Mouse (Mus musculus): ENCODE measurements around the gene Dmbx1. TPM values are rescaled to one million over a fixed set of nuclear protein-coding genes. Genes with fewer than 3 reads are reported as not detected.

The Dmbx1 gene
- total and polyA plus RNA-seq, 3 experiments: not detected

- Histone ChIP-seq H3K79me2 (replicated peaks; ENCODE audit: control insufficient read depth, insufficient read depth, low read length) (no peaks in the 10 kb centered on the region), H3K36me3 (ENCODE audit: control insufficient read depth, insufficient read depth, low read length) (no peaks in the 10 kb centered on the region), H3K9ac (ENCODE audit: low read depth, low read length) (no peak overlapping the region), H3K4me1 (ENCODE audit: control insufficient read depth, insufficient read depth, low read length) (peaks cover 3% of the 10 kb centered on the region), H3K4me3 (no peak overlapping the region), H3K27me3 (ENCODE audit: control insufficient read depth, insufficient read depth, low read length) (no peaks in the 10 kb centered on the region), H3K27ac (no peak overlapping the region)
- DNase-seq: no peak
- intact Hi-C loops (cut with DNase I): no loop called here
- WGBS: 33% methylated on average over 1 of the region's 1 CpGs
- TF ChIP-seq EP300 (IDR thresholded peaks at IDR 0.05; ENCODE audit: insufficient read depth, low read depth, low read length) (no peak), CTCF (IDR thresholded peaks at IDR 0.05) (no peak), POLR2A (IDR thresholded peaks at IDR 0.05; ENCODE audit: insufficient read depth, low read depth, low read length) (no peak)
These were observed 58.5 kb downstream of the Dmbx1 start for GRCm38 (mm10) chr4:115881183-115881582.

- no peak for TF ChIP-seq EP300 (IDR thresholded peaks at IDR 0.05; ENCODE audit: insufficient read depth, low read depth, low read length)
- no peak for TF ChIP-seq POLR2A (IDR thresholded peaks at IDR 0.05; ENCODE audit: insufficient read depth, low read depth, low read length)
- TF ChIP-seq CTCF (IDR thresholded peaks at IDR 0.05): no peak
- Histone ChIP-seq H3K9ac (ENCODE audit: low read depth, low read length) (no peak overlapping the region), H3K36me3 (ENCODE audit: control insufficient read depth, insufficient read depth, low read length) (no peaks in the 10 kb centered on the region), H3K27me3 (ENCODE audit: control insufficient read depth, insufficient read depth, low read length) (no peaks in the 10 kb centered on the region), H3K27ac (no peak overlapping the region), H3K4me1 (ENCODE audit: control insufficient read depth, insufficient read depth, low read length) (peaks cover 3% of the 10 kb centered on the region), H3K4me3 (no peak overlapping the region), H3K79me2 (replicated peaks; ENCODE audit: control insufficient read depth, insufficient read depth, low read length) (no peaks in the 10 kb centered on the region)
- 62% methylated on average over 9 of the region's 9 CpGs for WGBS
- intact Hi-C loops (cut with DNase I): no loop called here
- no peak for DNase-seq
These were observed 60.9 kb downstream of the Dmbx1 start for GRCm38 (mm10) chr4:115878828-115879227.

GRCm38 (mm10) chr4:115878216-115878678 lies 61.5 kb downstream of the Dmbx1 start:
- Histone ChIP-seq H3K27me3 (ENCODE audit: control insufficient read depth, insufficient read depth, low read length) (no peaks in the 10 kb centered on the region), H3K4me1 (ENCODE audit: control insufficient read depth, insufficient read depth, low read length) (peaks cover 3% of the 10 kb centered on the region), H3K9ac (ENCODE audit: low read depth, low read length) (no peak overlapping the region), H3K36me3 (ENCODE audit: control insufficient read depth, insufficient read depth, low read length) (no peaks in the 10 kb centered on the region), H3K4me3 (no peak overlapping the region), H3K79me2 (replicated peaks; ENCODE audit: control insufficient read depth, insufficient read depth, low read length) (no peaks in the 10 kb centered on the region), H3K27ac (no peak overlapping the region)
- 22% methylated on average over 11 of the region's 11 CpGs for WGBS
- no peak for DNase-seq
- no peak for TF ChIP-seq POLR2A (IDR thresholded peaks at IDR 0.05; ENCODE audit: insufficient read depth, low read depth, low read length)
- TF ChIP-seq EP300 (IDR thresholded peaks at IDR 0.05; ENCODE audit: insufficient read depth, low read depth, low read length): no peak
- no peak for TF ChIP-seq CTCF (IDR thresholded peaks at IDR 0.05)
- intact Hi-C loops (cut with DNase I): no loop called here

GRCm38 (mm10) chr4:115873231-115873630 lies 66.5 kb downstream of the Dmbx1 start:
- Histone ChIP-seq H3K27ac (no peak overlapping the region), H3K27me3 (ENCODE audit: control insufficient read depth, insufficient read depth, low read length) (no peaks in the 10 kb centered on the region), H3K4me1 (ENCODE audit: control insufficient read depth, insufficient read depth, low read length) (no peaks in the 10 kb centered on the region; the same call in 1 of the 2 replicates), H3K79me2 (replicated peaks; ENCODE audit: control insufficient read depth, insufficient read depth, low read length) (no peaks in the 10 kb centered on the region), H3K4me3 (no peak overlapping the region), H3K36me3 (ENCODE audit: control insufficient read depth, insufficient read depth, low read length) (no peaks in the 10 kb centered on the region), H3K9ac (ENCODE audit: low read depth, low read length) (no peak overlapping the region)
- no peak for DNase-seq
- TF ChIP-seq POLR2A (IDR thresholded peaks at IDR 0.05; ENCODE audit: insufficient read depth, low read depth, low read length): no peak
- no peak for TF ChIP-seq CTCF (IDR thresholded peaks at IDR 0.05)
- no peak for TF ChIP-seq EP300 (IDR thresholded peaks at IDR 0.05; ENCODE audit: insufficient read depth, low read depth, low read length)
- intact Hi-C loops (cut with DNase I): no loop called here
- WGBS: 91% methylated on average over 3 of the region's 3 CpGs

GRCm38 (mm10) chr4:115869512-115870210 lies 70.1 kb downstream of the Dmbx1 start:
- Histone ChIP-seq H3K36me3 (ENCODE audit: control insufficient read depth, insufficient read depth, low read length) (no peaks in the 10 kb centered on the region), H3K4me3 (no peak overlapping the region), H3K4me1 (ENCODE audit: control insufficient read depth, insufficient read depth, low read length) (no peaks in the 10 kb centered on the region), H3K9ac (ENCODE audit: low read depth, low read length) (no peak overlapping the region), H3K27me3 (ENCODE audit: control insufficient read depth, insufficient read depth, low read length) (no peaks in the 10 kb centered on the region), H3K27ac (no peak overlapping the region), H3K79me2 (replicated peaks; ENCODE audit: control insufficient read depth, insufficient read depth, low read length) (no peaks in the 10 kb centered on the region)
- intact Hi-C loops (cut with DNase I): no loop called here
- 70% methylated on average over 16 of the region's 16 CpGs for WGBS
- no peak for DNase-seq
- TF ChIP-seq POLR2A (IDR thresholded peaks at IDR 0.05; ENCODE audit: insufficient read depth, low read depth, low read length) (no peak), EP300 (IDR thresholded peaks at IDR 0.05; ENCODE audit: insufficient read depth, low read depth, low read length) (no peak), CTCF (IDR thresholded peaks at IDR 0.05) (no peak)

Other genes starting within 250 kb of the Dmbx1 start
- gene Efcab14, start 202.2 kb downstream of the Dmbx1 start, total RNA-seq (2021): 10 to 100 TPM; 38.7 to 40.1 TPM
- 20.4 and 34.4 TPM in 2 replicates for gene Efcab14, start 202.2 kb downstream of the Dmbx1 start, polyA plus RNA-seq (2012; rRNA removed)
- gene Tex38, start 158.9 kb downstream of the Dmbx1 start, total RNA-seq (2021): under 1 TPM; 0.39 to 0.94 TPM
- 0.47 and 1.2 TPM in 2 replicates for gene Tex38, start 158.9 kb downstream of the Dmbx1 start, polyA plus RNA-seq (2012; rRNA removed)
- 10 to 100 TPM; 83.1 to 98.1 TPM for gene Atpaf1, start 155.1 kb downstream of the Dmbx1 start, total RNA-seq (2021)
- gene Atpaf1, start 155.1 kb downstream of the Dmbx1 start, polyA plus RNA-seq (2012; rRNA removed): 58.4 and 80.4 TPM in 2 replicates
- gene Mob3c, start 111.8 kb downstream of the Dmbx1 start, total RNA-seq (2021): 1 to 10 TPM; 3.2 to 4.3 TPM
- gene Mob3c, start 111.8 kb downstream of the Dmbx1 start, polyA plus RNA-seq (2012; rRNA removed): 7.4 and 9.3 TPM in 2 replicates
- 10 to 100 TPM; 18.3 to 20.6 TPM for gene Mknk1, start 100.7 kb downstream of the Dmbx1 start, total RNA-seq (2021)
- 32.1 and 42.1 TPM in 2 replicates for gene Mknk1, start 100.7 kb downstream of the Dmbx1 start, polyA plus RNA-seq (2012; rRNA removed)
- not detected for gene Kncn, start 55.5 kb downstream of the Dmbx1 start, total RNA-seq (2021)
- 0.18 TPM in 1 of 2 replicates, not detected in the other for gene Kncn, start 55.5 kb downstream of the Dmbx1 start, polyA plus RNA-seq (2012; rRNA removed)
- gene 6430628N08Rik, start 49.3 kb downstream of the Dmbx1 start, total RNA-seq (2021): not detected
- not detected in 2 replicates for gene 6430628N08Rik, start 49.3 kb downstream of the Dmbx1 start, polyA plus RNA-seq (2012; rRNA removed)
- under 1 TPM; 0.14 to 0.23 TPM for gene Faah, start 78.0 kb upstream of the Dmbx1 start, total RNA-seq (2021)
- 0.53 and 1.4 TPM in 2 replicates for gene Faah, start 78.0 kb upstream of the Dmbx1 start, polyA plus RNA-seq (2012; rRNA removed)
- 10 to 100 TPM; 24.3 to 28.4 TPM for gene Nsun4, start 114.0 kb upstream of the Dmbx1 start, total RNA-seq (2021)
- 24.9 and 37.0 TPM in 2 replicates for gene Nsun4, start 114.0 kb upstream of the Dmbx1 start, polyA plus RNA-seq (2012; rRNA removed)
- gene Uqcrh, start 135.1 kb upstream of the Dmbx1 start, total RNA-seq (2021): 1,000 to 10,000 TPM; 1,648 to 1,969 TPM
- gene Uqcrh, start 135.1 kb upstream of the Dmbx1 start, polyA plus RNA-seq (2012; rRNA removed): 736 and 1,429 TPM in 2 replicates
- 10 to 100 TPM; 22.0 to 24.9 TPM for gene Lrrc41, start 135.3 kb upstream of the Dmbx1 start, total RNA-seq (2021)
- 27.1 and 32.6 TPM in 2 replicates for gene Lrrc41, start 135.3 kb upstream of the Dmbx1 start, polyA plus RNA-seq (2012; rRNA removed)
- gene Rad54l, start 183.8 kb upstream of the Dmbx1 start, total RNA-seq (2021): under 1 TPM; 0.21 to 0.43 TPM
- 0.18 and 0.26 TPM in 2 replicates for gene Rad54l, start 183.8 kb upstream of the Dmbx1 start, polyA plus RNA-seq (2012; rRNA removed)
- 10 to 100 TPM; 52.7 to 59.5 TPM for gene Pomgnt1, start 183.9 kb upstream of the Dmbx1 start, total RNA-seq (2021)
- 44.4 and 65.2 TPM in 2 replicates for gene Pomgnt1, start 183.9 kb upstream of the Dmbx1 start, polyA plus RNA-seq (2012; rRNA removed)
- 1 to 10 TPM; 4.5 to 5.4 TPM for gene Lurap1, start 211.4 kb upstream of the Dmbx1 start, total RNA-seq (2021)
- 2.0 and 2.9 TPM in 2 replicates for gene Lurap1, start 211.4 kb upstream of the Dmbx1 start, polyA plus RNA-seq (2012; rRNA removed)
- not detected for gene Tspan1, start 227.7 kb upstream of the Dmbx1 start, total RNA-seq (2021)
- gene Tspan1, start 227.7 kb upstream of the Dmbx1 start, polyA plus RNA-seq (2012; rRNA removed): 4.9 TPM in 1 of 2 replicates, not detected in the other
- not detected for gene 1700042G07Rik, start 233.4 kb upstream of the Dmbx1 start, total RNA-seq (2021)
- 0.45 TPM in 1 of 2 replicates, not detected in the other for gene 1700042G07Rik, start 233.4 kb upstream of the Dmbx1 start, polyA plus RNA-seq (2012; rRNA removed)
- gene Gm49337, start 233.5 kb upstream of the Dmbx1 start, total RNA-seq (2021): under 1 TPM; 0.16 to 0.37 TPM
- gene Gm49337, start 233.5 kb upstream of the Dmbx1 start, polyA plus RNA-seq (2012; rRNA removed): not detected in 2 replicates

Data from heart, adult 2 months (tissue).